Mouse (Mus musculus) T-cell, adult 2 months (primary cell): ENCODE data around the gene Tnr.

ENCODE experiments used
- DNase-seq: peaks from one replicate; pipeline ENCODE4 v3.0.0; 2022; ENCODE audit warnings: low spot score

The Tnr gene

DNA sequence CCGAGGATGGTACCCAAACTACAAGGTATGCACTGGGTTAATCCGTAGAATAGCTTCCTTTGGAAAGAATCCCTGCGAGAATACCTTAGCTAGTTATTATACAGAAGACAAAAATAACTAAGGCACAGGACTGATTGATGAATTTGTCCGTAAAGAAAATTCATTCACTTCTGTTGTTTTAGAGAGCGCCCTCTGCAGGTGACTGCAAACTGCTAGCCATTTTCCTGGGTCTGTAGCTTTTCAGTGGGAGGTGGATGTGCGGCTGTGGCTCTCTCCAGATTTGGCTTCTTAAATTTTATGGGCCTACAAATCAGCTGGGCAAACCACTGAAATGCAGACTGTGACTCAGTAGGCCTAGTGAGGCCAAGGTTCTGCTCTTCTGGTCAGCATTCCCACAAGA is 42.5 kb downstream of the Tnr start:
- no peak for DNase-seq

DNA sequence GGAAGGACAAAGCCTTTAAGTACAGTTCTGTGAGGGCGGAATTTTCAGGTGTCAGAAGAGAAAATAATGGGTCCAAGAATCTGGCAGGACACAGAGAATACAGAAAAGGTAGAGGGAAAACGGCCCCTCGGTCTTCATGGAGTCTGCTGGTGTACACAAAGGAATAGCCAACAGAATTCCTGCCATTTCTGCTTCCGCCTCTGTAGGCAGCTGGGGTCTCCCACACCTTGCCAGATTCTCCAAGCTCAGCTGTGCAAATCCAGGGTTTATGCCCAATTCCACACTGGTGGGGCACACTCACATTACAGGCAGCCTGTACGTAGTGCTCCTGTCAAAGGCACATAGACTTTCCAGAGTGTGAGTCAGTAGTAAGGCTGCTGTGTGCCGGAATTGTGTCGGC is 43.6 kb downstream of the Tnr start:
- DNase-seq: no peak

GRCm38 (mm10) chr1:159570270-159570669 is 46.7 kb downstream of the Tnr start:
- no peak for DNase-seq

DNA sequence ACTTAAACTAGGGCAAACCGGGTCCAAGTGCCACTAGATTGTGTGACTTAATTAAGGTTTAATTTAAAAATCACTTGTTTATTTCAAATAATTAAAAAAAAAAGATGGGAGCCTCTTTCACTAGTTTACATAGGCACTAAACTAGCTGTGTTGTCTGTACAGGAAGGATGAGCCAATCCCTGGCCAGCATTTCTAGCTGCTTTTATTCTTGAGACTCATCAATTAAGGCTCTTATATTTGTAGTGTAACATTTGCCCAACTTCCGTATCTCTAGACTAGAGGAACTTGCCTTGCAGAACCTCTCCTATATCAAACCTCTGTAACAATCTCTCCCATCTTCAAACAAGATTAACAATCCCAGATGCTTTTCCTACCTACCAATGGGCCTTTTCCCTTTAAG is 47.3 kb downstream of the Tnr start:
- no peak for DNase-seq

GRCm38 (mm10) chr1:159571951-159572350 is 48.4 kb downstream of the Tnr start:
- DNase-seq: no peak

- DNase-seq: no peak
Observed at GRCm38 (mm10) chr1:159573116-159573515, 49.5 kb downstream of the Tnr start.

DNA sequence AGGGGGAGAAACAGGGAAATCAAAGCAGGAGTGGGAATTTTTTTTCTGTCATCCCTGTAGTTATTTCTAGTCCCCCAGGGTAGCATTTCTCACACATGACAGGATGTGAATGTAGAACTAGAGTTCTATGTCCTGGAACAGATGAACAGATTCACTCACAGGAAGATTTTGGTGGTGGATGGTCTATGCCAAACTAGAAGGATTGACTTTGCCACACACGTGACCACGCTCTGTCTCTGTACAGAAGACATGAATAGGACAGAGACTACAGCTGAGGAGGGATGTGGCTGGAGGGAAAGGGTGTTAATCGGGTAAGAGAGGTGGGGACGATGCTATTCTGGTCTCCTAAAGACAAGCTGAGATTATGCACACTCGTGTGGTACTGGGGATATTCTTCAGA is 51.1 kb downstream of the Tnr start:
- DNase-seq: no peak

- DNase-seq: no peak
Observed at GRCm38 (mm10) chr1:159576246-159576645, 52.7 kb downstream of the Tnr start.

DNA sequence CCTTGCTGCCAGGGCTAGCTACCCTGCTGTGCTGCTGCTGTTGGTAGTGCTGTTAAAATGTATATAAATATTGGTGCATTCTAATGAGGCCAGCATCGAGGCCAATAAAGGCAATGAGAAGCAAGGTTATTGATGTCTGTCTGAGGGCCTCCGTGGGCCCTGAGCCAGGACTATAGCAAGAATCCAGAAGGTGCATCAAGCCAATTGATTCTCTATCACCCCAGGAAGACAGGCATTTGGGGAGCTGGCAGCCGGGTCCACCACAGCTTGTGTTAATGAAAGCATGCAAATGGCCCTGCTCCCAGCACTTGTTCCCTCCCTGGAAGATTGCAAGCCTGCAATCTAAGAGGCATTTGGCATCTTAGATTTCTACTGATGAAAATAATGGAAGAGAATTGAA is 54.8 kb downstream of the Tnr start:
- DNase-seq: no peak

GRCm38 (mm10) chr1:159580335-159580921 is 56.9 kb downstream of the Tnr start:
- no peak for DNase-seq

DNA sequence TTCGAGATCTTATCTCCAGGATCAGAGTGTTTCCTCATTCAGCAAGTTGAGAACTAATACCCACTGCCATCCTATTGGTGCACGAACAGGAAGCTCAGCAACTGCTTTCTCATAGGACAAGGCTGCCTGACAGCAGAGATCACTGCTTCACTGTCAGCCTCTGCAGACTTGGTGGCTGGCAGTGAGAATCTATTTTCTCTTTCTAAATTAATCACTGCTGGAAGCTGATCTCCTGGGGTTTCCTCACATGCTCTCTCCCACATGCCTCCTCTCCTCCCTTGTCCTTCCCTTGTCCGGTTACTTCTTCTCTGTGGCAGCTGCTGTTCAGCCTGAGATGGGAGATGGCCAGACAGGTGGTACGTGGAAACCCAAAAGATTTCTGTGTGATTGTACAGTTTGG is 60.3 kb downstream of the Tnr start:
- no peak for DNase-seq

- DNase-seq: no peak
Observed at GRCm38 (mm10) chr1:159588741-159589140, 65.2 kb downstream of the Tnr start.

DNA sequence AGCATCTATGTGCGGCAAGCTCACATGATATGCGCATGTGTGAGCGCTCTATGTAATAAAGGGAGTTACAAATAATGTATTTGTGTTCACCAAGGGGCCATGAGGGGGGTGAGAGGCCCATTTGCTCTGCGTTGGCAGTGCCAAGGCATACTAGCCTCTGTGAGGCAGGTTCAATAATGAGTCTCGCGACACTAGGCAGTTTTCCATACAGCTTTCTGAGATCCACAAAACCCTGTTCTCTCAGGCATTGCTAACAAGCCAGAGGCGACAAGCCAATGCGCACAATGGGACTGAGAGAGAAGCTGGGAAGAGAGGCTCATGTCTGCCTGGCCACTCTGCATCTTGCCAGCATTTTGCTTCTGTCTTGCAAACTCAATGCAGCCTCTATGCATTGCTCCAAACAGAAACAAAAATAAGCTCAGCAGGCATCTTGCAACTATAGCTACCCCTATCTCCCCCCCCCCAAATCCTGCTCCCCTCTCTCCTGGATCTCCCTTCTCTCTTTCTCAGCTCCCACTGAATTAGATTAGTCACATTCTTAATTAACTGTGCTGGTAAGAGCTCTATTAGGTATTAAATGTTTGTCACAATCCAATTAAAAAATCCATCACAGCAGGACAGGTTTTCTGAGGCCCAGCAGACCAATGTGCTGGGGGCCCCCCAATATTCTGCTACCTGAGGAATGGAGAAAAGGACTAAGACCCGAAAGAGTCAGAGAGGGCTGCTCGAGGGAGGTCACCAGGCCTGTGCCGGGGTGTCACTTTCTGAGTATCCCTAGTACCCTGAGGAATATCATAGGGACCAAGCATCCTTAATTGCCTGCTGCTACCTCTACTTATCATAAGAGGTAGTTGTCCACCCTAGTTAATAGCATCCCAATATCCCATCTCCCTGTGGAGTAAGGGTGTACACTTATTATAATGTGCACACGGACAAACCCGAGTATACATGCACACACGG is 70.8 kb downstream of the Tnr start:
- no peak for DNase-seq

- no peak for DNase-seq
Observed at GRCm38 (mm10) chr1:159595729-159596128, 72.2 kb downstream of the Tnr start.

- no peak for DNase-seq
Observed at GRCm38 (mm10) chr1:159596640-159597039, 73.1 kb downstream of the Tnr start.

DNA sequence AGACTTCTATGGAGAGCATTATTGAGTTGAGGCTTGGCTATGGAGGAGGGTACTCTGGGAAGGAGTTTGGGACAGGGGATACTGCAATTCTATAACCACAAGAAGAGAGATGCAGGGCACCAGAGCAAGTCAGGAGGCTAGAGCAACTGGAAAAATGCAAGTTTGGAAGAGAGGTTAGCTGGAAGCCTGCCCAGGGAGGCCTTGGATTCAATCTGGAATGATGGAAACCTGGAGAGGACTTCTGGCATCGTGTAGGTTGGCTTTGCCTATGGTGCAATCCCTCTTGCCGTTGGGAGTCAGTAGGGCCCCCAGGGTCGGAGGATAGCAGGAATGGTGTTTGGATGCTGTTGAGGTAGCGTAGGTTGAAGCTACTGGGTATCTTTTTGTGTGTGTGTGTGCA is 90.0 kb downstream of the Tnr start:
- DNase-seq: no peak

DNA sequence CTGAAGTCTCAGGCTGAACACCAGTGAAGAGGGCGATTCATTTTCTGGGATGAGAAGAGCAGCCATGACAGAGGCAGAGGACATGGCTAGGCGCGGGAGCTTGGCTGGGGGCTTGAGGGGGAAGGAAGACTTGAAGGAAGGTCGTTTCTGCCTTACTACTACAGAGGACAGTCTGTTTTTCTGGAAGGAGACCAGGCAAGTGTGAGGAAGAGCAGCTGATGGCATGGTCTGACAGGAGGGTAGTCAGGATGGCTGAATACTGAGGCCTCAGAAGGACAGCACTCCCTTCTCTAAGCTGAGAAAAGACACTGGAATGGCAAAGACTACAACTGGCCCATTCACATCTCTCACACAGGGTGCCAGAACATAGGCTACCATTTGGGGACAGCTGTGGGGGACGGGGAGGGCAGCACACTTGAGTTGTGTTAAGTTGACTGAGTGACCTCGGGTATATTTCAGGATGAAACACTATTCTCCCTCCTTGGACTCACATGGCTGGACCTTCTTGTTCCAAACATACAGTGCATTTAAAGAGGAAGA is 90.6 kb downstream of the Tnr start:
- DNase-seq: no peak

DNA sequence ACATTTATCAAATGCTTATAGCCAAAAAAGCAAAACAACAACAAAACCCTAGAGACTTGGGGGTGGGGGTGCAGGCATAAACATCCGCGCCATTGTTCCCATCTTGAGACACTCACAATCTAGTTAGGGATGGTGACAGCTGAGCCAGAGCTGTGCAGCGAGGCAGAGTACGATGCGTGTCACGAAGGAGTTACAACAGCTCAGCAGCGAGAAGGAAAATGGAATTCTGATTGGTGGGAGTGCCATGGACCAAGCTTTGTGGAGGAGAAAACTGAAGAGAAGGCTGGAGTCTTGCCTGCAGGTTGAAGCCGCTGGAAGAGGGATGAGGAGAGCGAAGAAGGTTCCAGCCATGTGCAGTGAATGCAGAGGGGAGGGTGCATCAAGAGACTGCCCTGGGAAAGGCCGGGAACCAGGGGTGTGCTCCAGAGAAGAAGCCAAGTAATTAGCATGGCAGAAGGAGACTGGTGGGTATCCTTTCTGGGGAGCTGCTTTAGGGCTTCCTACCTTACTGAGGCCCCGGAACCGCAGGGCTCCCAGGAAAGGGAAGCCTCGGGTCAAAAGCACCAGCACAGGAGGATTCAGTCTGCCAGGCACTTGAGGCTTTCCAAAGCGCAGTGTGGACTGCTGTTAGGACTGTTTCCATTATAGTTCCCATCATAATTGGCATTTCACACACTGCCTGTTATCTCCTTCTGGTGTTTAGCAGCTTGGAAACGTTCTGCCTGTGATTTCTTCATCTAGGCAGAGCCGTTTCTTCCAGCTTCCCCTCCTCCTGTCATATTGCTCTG is 91.3 kb downstream of the Tnr start:
- no peak for DNase-seq

DNA sequence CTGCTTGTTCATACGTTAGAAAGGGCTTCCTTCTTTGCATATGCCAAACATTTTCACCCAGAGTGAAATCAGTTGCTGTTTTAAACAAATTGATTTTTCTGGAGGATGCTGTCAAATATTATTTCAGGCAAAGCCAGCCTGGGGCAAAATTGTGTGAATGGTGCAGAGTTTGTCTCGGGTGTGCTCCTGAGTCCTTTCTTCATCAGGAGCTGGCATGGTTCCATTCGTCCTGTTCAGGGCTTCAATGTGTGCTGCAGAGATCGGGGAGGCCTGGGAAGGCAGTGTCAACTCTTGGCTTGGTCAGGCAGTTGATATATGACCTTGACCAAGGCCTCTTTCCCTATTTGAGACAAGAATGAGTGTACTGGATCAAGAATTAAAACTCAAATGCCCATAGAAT is 92.1 kb downstream of the Tnr start:
- no peak for DNase-seq

GRCm38 (mm10) chr1:159619205-159619604 is 95.6 kb downstream of the Tnr start:
- DNase-seq: no peak

- no peak for DNase-seq
Observed at GRCm38 (mm10) chr1:159621321-159621720, 97.8 kb downstream of the Tnr start.

DNA sequence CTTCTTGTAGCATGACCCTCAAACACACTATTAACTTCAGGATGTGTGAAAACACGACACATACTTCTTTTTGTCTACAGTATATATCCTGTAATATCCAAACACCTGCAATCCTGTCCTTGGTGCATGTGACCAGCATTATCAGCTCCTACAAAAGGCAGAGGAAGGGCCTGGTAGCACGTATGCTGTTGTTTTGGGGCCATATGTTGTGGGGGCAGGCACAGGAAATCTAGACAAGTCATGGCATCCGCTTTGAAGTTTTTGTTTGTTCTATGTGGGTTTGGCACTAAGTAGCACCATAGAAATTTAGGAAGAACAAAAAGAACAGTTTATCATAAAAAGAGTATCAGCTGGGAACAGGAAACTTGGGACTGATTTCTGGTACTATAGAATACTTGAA is 105.5 kb downstream of the Tnr start:
- no peak for DNase-seq
